Mouse (Mus musculus): ENCODE measurements at regions not wholly inside any gene's neighbourhood (a gene's known extent, or its start where the extent isn't known, plus 50 kb on each side); places are given as distances from the start of the nearest gene placed in this dataset.

GRCm38 (mm10) chr13:83722241-83722640 lies 218.4 kb downstream of the Mef2c start:
- TF ChIP-seq CTCF (IDR thresholded peaks at IDR 0.05; ENCODE audit: low read depth) (no peak), EP300 (IDR thresholded peaks at IDR 0.05; ENCODE audit: low read depth) (no peak)

All from liver, embryonic 14.5 days (tissue).